Mouse (Mus musculus): Measurements from ENCODE around the gene Nqo1. TPM values are rescaled to one million over a fixed set of nuclear protein-coding genes. Genes with fewer than 3 reads are reported as not detected.

Nqo1 gene
- polyA plus RNA-seq, 1 experiment from 2014 or later: 4.5 TPM

GRCm38 (mm10) chr8:107435421-107435961, 32.5 kb upstream of the Nqo1 start:
- Histone ChIP-seq H3K36me3 (no peaks in the 10 kb centered on the region), H3K9me3 (no peaks in the 10 kb centered on the region), H3K27me3 (ENCODE audit: insufficient read depth, poor library complexity, severe bottlenecking) (no peaks in the 10 kb centered on the region), H3K27ac (peak overlapping the region; percentile 96), H3K4me1 (peaks cover 8% of the 10 kb centered on the region; the same call in 1 of the 2 replicates), H3K4me3 (peak overlapping the region; percentile 90)
- no peak for DNase-seq (ENCODE audit: low spot score)
- 29% methylated on average over 11 of the region's 11 CpGs for WGBS

- H3K27me3 ChIP-seq (ENCODE audit: insufficient read depth, poor library complexity, severe bottlenecking): no peaks in the 10 kb centered on the region
- peaks cover 3% of the 10 kb centered on the region; the same call in 1 of the 2 replicates for H3K4me1 ChIP-seq
- H3K9me3 ChIP-seq: no peaks in the 10 kb centered on the region
- DNase-seq (ENCODE audit: low spot score): no peak
- no peak overlapping the region for H3K27ac ChIP-seq
- H3K4me3 ChIP-seq: no peak overlapping the region
- 82% methylated on average over 8 of the region's 8 CpGs for WGBS
- no peaks in the 10 kb centered on the region for H3K36me3 ChIP-seq
Observed at GRCm38 (mm10) chr8:107430821-107431220, 27.8 kb upstream of the Nqo1 start.

DNA sequence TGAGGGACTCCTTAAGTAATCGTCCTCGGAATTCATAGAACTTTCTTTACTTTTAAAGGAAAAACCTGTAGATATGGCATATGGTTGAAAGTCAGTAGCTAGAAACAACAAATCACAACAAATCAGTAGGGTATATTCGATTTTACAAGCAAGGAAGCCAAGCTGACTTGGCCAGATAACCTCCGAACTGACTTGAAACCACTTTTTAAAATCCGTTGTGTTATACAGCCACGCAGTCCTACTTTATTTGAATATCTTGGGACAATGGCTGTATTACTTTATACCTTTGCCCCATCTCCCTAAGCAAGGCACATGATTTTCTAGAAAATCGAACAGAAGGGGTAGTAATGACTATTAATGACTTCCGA, 22.2 kb upstream of the Nqo1 start:
- H3K4me1 ChIP-seq: peaks cover 7% of the 10 kb centered on the region
- H3K27ac ChIP-seq: peak overlapping the region; percentile 93; the same call in 1 of the 2 replicates
- WGBS: 41% methylated on average over 8 of the region's 8 CpGs
- H3K27me3 ChIP-seq (ENCODE audit: insufficient read depth, poor library complexity, severe bottlenecking): no peaks in the 10 kb centered on the region
- no peaks in the 10 kb centered on the region for H3K9me3 ChIP-seq
- peak overlapping the region; percentile 92 for H3K4me3 ChIP-seq
- peaks cover 31% of the 10 kb centered on the region for H3K36me3 ChIP-seq
- DNase-seq (ENCODE audit: low spot score): no peak

- WGBS: under 1% methylated on average over 50 of the region's 50 CpGs
- Histone ChIP-seq H3K4me3 (peak within 1 kb of the TSS; percentile 92), H3K27ac (peak within 1 kb of the TSS; percentile 93), H3K36me3 (peaks cover 36% of the 10 kb centered on the region), H3K9me3 (no peaks in the 10 kb centered on the region), H3K27me3 (ENCODE audit: insufficient read depth, poor library complexity, severe bottlenecking) (no peaks in the 10 kb centered on the region), H3K4me1 (peaks cover 7% of the 10 kb centered on the region)
- peak; percentile 98 for DNase-seq (ENCODE audit: low spot score)
Observed at GRCm38 (mm10) chr8:107424597-107425229, 21.7 kb upstream of the Nqo1 start, which contains the start of gene Nob1. TSS of gene Nob1 (minus strand) at chr8:107425051.

- peak overlapping the region; percentile 93 for H3K27ac ChIP-seq
- peaks cover 7% of the 10 kb centered on the region for H3K4me1 ChIP-seq
- H3K4me3 ChIP-seq: peak overlapping the region; percentile 92
- no peaks in the 10 kb centered on the region for H3K9me3 ChIP-seq
- peaks cover 41% of the 10 kb centered on the region for H3K36me3 ChIP-seq
- WGBS: 31% methylated on average over 9 of the region's 9 CpGs
- no peaks in the 10 kb centered on the region for H3K27me3 ChIP-seq (ENCODE audit: insufficient read depth, poor library complexity, severe bottlenecking)
- no peak for DNase-seq (ENCODE audit: low spot score)
Observed at GRCm38 (mm10) chr8:107424176-107424575, 21.2 kb upstream of the Nqo1 start.

DNA sequence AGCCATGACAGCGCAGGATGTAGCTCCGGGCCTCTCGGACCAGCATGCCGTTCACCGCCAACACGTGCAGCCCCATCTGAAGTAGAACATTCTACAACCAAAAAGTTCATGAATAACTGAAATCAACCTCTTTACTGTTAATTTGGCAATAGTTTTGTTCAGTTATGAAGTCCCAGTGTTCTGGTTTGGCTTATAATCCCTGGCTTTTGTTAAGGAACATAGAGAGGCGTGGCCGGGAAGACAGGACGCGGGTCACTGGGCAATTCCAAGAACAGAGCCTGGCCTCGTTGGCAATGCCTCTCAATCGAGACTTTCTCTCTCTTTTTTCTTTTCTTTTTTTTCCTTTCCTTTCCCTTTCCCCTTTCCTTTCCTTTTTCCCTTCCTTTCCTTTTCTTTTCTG, 14.0 kb upstream of the Nqo1 start:
- H3K36me3 ChIP-seq: peaks cover 100% of the 10 kb centered on the region
- no peaks in the 10 kb centered on the region for H3K4me1 ChIP-seq
- no peaks in the 10 kb centered on the region for H3K9me3 ChIP-seq
- 92% methylated on average over 12 of the region's 12 CpGs for WGBS
- H3K4me3 ChIP-seq: no peak overlapping the region
- no peaks in the 10 kb centered on the region for H3K27me3 ChIP-seq (ENCODE audit: insufficient read depth, poor library complexity, severe bottlenecking)
- DNase-seq (ENCODE audit: low spot score): no peak
- H3K27ac ChIP-seq: no peak overlapping the region

GRCm38 (mm10) chr8:107413881-107414280, 10.9 kb upstream of the Nqo1 start:
- Histone ChIP-seq H3K9me3 (no peaks in the 10 kb centered on the region), H3K4me1 (no peaks in the 10 kb centered on the region), H3K27ac (no peak overlapping the region), H3K27me3 (ENCODE audit: insufficient read depth, poor library complexity, severe bottlenecking) (no peaks in the 10 kb centered on the region), H3K4me3 (no peak overlapping the region), H3K36me3 (peaks cover 98% of the 10 kb centered on the region)
- WGBS: 95% methylated on average over 10 of the region's 10 CpGs
- DNase-seq (ENCODE audit: low spot score): no peak

- Histone ChIP-seq H3K4me3 (no peak overlapping the region), H3K4me1 (no peaks in the 10 kb centered on the region), H3K27me3 (ENCODE audit: insufficient read depth, poor library complexity, severe bottlenecking) (no peaks in the 10 kb centered on the region), H3K36me3 (peaks cover 92% of the 10 kb centered on the region), H3K27ac (no peak overlapping the region), H3K9me3 (no peaks in the 10 kb centered on the region)
- DNase-seq (ENCODE audit: low spot score): no peak
- WGBS: 87% methylated on average over 8 of the region's 8 CpGs
Observed at GRCm38 (mm10) chr8:107412552-107412951, 9.5 kb upstream of the Nqo1 start.

- no peaks in the 10 kb centered on the region for H3K4me1 ChIP-seq
- H3K27me3 ChIP-seq (ENCODE audit: insufficient read depth, poor library complexity, severe bottlenecking): no peaks in the 10 kb centered on the region
- no peaks in the 10 kb centered on the region for H3K9me3 ChIP-seq
- H3K27ac ChIP-seq: no peak overlapping the region
- DNase-seq (ENCODE audit: low spot score): no peak
- 69% methylated on average over 4 of the region's 4 CpGs for WGBS
- peaks cover 87% of the 10 kb centered on the region for H3K36me3 ChIP-seq
- no peak overlapping the region for H3K4me3 ChIP-seq
Observed at GRCm38 (mm10) chr8:107411391-107411790, 8.4 kb upstream of the Nqo1 start.

GRCm38 (mm10) chr8:107405935-107406334, 2.9 kb upstream of the Nqo1 start:
- DNase-seq (ENCODE audit: low spot score): no peak

DNA sequence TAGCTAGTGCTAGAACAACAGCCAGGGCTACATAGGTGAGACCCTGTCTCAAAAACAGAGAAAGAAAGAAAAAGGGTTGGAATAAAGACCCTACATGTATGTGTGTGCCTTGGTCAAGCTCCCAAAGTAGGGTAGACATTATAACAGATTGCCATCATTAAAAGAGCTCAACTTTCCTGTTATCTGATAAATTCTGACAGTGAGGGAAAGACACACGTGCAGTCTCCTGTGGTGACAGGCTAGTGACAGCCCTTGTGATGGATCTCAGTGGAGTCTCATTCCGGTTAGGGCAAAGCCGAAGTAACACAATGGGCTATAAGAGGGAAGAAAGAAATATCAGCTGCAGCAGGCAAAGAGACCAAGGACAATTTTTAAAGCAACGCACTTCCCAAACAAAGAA, 1.1 kb upstream of the Nqo1 start:
- 53% methylated on average over 4 of the region's 4 CpGs for WGBS
- no peak for DNase-seq (ENCODE audit: low spot score)
- peaks cover 18% of the 10 kb centered on the region for H3K4me1 ChIP-seq
- peaks cover 16% of the 10 kb centered on the region for H3K36me3 ChIP-seq
- H3K9me3 ChIP-seq: no peaks in the 10 kb centered on the region
- H3K27me3 ChIP-seq (ENCODE audit: insufficient read depth, poor library complexity, severe bottlenecking): no peaks in the 10 kb centered on the region
- peak overlapping the region; percentile 26; the same call in 1 of the 2 replicates for H3K27ac ChIP-seq
- no peak overlapping the region for H3K4me3 ChIP-seq

More at GRCm38 (mm10) chr8:107405935-107406334, 2.9 kb upstream of the Nqo1 start:
- H3K27ac ChIP-seq: no peak overlapping the region
- H3K9me3 ChIP-seq: no peaks in the 10 kb centered on the region
- H3K4me1 ChIP-seq: peaks cover 18% of the 10 kb centered on the region
- no peak overlapping the region for H3K4me3 ChIP-seq
- peaks cover 34% of the 10 kb centered on the region for H3K36me3 ChIP-seq
- 63% methylated on average over 3 of the region's 3 CpGs for WGBS
- H3K27me3 ChIP-seq (ENCODE audit: insufficient read depth, poor library complexity, severe bottlenecking): no peaks in the 10 kb centered on the region

DNA sequence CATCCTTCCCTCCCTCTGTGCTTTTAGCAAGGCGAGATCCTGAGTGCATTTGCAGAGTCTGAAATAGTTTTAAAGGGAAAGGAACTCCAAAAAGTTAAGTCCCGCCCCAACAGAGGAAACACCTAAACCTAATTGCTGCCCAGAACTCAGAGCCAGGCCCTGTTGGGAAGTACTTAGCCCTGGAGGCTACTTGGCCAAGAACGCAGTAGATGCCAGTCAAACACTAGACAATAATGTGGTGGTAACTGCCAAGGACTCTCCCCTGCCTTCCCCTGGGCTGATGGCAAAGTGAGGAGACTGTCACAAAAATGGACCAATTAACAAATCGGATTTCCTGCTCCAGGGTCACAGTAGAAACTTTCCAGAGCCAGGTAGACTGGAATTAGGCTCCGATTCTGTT, 1.1 kb downstream of the Nqo1 start:
- H3K9me3 ChIP-seq: no peaks in the 10 kb centered on the region
- peaks cover 18% of the 10 kb centered on the region for H3K4me1 ChIP-seq
- H3K27me3 ChIP-seq (ENCODE audit: insufficient read depth, poor library complexity, severe bottlenecking): no peaks in the 10 kb centered on the region
- WGBS: 81% methylated on average over 5 of the region's 5 CpGs
- DNase-seq (ENCODE audit: low spot score): no peak
- no peaks in the 10 kb centered on the region for H3K36me3 ChIP-seq
- H3K27ac ChIP-seq: no peak overlapping the region
- H3K4me3 ChIP-seq: no peak overlapping the region

DNA sequence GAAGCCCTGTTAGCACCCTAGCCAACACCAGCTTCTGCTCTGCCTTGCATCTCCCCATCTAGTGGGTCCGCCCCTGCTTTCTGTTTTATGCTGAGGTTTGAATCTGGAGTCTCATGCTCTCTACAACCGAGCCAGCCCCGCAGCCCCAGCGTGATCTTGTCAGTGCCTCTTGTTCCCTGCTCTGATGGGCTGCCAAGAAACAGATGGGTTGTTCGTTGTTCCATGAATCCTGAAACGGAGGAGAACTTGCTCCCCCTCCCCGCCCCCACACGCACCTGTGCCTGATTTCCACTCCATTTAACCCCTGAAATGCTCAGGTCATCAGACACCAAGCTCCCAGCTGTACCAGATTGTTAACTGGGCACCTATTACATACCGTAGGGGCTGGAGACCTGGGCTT, 3.5 kb downstream of the Nqo1 start:
- WGBS: 47% methylated on average over 9 of the region's 9 CpGs
- Histone ChIP-seq H3K9me3 (no peaks in the 10 kb centered on the region), H3K27ac (no peak overlapping the region), H3K4me3 (no peak overlapping the region), H3K36me3 (no peaks in the 10 kb centered on the region), H3K27me3 (ENCODE audit: insufficient read depth, poor library complexity, severe bottlenecking) (no peaks in the 10 kb centered on the region), H3K4me1 (peaks cover 18% of the 10 kb centered on the region)
- DNase-seq (ENCODE audit: low spot score): no peak
